Mouse (Mus musculus): ENCODE results near the gene Lrrc1.
A peak's percentile ranks its signal among the peaks of the same experiment; 100 is the strongest.
"Not testable (repeated sequence)": the region's sequence is repeated elsewhere in the genome, so short reads cannot be mapped to it uniquely, and the experiment has no call there.

The Lrrc1 gene

DNA sequence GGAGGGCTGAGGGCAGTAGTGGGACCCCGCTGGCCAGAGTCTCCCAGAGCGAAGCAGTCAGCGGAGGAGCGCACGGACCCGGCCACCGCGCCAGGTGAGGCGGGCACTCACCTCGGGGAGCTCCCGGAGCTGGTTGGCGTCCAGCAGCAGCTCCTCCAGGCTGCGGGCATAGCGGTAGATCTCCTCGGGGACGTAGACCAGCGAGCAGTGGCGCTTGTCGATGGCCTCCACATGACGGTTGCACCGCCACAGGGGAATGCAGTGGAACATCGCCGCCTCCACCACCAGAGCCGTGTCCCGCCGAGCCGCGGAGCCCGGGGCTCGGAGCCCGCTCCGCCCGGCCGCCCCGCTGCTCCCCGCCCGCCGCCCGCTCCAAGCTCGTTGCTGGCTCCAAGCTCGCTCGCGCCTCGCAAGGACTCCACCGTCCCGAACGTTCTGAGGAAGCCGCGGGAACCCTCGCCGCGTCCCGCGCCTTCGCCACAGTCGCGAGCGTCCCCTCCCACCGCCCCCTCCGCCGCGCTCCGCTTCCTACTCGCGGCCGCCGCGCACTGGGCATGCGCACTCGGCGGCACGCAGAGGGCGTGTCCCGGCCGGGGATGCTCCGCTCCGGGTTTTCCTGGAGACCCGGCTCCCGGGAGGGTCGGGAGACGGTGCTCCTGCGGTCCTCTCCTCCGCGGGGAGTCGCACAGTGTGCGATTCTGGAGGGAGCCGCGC is at the start of gene Lrrc1:
Gene Lrrc1, minus strand, starts transcription at position 517 of the 714 bp plus-strand sequence.
- peak; percentile 77 to 88 for DNase-seq (ENCODE audit: low spot score in 2 of 2)

DNA sequence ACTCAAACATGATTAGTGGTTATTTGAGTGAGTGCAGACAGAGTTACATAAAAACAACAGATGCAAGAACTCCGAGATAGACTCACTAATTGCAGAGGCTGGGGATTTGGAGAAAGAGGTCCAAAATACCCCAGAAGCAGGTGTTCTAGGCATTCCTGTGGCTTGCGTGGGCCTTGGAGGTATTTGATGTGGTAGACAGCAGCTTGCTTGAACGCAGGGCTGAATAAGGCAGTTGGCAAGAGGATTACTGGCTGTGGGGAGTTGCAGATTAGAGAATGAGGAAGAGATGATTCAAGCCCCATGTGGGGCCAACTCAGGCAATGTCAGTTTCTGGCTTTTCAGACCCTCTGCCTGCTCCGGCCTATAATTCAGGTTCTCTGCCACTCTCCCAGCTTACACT is 47.8 kb upstream of the Lrrc1 start:
- no peak for DNase-seq (ENCODE audit: low spot score in 2 of 2)

DNA sequence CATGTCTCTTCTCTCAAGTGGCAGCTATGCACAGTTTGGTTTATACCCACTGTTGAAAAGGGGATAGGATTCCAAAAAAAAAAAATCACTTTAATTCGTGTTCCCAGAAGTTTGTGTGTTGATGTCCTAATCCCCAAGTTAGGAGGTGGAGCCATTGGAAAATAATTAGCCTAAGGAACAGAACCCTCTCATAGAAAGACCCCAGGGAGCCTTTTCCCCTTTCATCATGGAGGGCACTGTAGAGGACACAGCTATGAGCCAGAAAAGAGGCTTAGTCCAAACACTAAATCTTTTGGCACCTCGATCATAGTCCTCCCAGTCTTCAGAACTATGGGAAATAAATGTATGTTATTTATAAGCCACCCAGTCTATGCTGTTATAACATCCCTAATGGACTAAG is 44.8 kb upstream of the Lrrc1 start:
- no peak for DNase-seq (ENCODE audit: low spot score in 2 of 2)

DNA sequence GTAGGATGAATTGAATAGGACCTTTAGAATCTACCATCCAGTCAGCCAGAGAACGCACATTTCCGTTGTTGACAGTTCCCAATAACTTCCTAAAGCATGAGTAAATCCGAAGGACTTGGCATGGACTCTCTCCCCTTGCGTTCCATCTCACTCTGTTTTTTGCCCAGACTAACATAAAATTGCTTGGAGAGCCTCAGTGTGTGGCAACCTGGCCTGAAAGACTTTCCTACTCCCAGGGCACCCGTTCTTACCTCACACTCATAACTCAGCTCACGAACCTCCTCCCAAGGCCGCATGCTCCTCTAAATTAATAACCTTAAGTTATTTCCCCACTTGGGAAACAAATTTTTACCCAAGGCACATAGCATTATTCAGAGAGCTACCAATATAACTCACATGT is 42.9 kb upstream of the Lrrc1 start:
- DNase-seq (ENCODE audit: low spot score in 2 of 2), result no peak

DNA sequence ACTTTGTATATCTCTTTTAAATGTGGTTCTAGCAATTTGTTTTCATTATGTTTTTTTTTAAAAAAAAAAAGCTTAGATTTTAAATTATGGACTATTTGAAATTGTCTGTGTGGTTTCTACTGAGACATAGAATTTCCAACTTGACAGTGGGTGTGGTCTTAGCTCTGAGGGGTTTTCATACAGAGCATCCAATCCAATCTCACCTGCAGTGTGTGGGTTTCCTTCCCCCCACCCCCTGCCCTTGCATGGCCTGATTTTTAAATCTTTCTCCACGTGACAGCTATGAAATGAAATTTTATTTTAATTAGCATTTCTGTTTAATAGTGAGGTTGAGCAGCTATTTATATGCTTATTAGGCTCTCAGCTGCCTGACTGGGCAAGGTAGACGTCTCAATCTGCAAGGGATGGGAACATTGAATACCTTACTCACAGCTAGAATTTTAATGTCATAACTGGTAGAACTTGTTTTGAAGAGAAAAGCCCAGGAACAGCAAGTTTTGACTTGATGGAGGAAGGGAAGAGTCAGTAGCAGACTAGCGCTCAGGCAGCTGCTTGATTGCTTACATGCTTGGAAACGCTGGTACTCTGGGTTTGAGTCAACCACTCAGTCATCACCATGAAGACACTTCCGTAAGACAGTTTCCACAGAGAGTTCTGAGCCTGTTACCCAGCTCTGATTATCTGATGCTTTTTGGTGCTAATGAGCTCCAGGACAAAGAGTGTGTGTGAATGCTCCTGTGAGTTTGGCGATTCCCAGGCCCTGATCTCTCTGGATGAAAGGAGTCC is 42.3 kb upstream of the Lrrc1 start:
- no peak for DNase-seq (ENCODE audit: low spot score in 2 of 2)

- DNase-seq (ENCODE audit: low spot score in 2 of 2), result no peak
These were observed 40.1 kb upstream of the Lrrc1 start for GRCm38 (mm10) chr9:77584746-77585145.

DNA sequence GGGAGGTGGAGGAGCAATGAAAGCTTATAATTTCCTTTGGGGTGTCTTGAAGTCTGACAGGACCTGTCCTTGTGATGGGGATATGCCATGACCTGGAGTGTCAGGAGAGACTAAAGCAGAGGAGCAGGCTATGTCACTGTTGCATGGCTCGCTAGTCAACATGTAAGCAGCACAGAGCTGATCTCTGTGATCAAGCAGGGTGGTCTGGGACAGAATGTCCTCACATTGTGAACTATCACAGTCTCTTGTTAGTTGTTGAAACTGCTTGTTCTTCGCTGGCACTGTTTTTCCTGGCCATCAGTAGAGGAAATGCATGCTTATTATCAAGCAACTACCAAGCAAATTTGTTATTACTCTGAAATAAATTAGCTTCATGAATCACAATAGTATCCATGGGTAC is 38.6 kb upstream of the Lrrc1 start:
- no peak for DNase-seq (ENCODE audit: low spot score in 2 of 2)

GRCm38 (mm10) chr9:77579827-77580226 is 35.2 kb upstream of the Lrrc1 start:
- DNase-seq (ENCODE audit: low spot score in 2 of 2), result no peak

- DNase-seq (ENCODE audit: low spot score in 2 of 2), result no peak
These were observed 33.3 kb upstream of the Lrrc1 start for GRCm38 (mm10) chr9:77577931-77578330.

DNA sequence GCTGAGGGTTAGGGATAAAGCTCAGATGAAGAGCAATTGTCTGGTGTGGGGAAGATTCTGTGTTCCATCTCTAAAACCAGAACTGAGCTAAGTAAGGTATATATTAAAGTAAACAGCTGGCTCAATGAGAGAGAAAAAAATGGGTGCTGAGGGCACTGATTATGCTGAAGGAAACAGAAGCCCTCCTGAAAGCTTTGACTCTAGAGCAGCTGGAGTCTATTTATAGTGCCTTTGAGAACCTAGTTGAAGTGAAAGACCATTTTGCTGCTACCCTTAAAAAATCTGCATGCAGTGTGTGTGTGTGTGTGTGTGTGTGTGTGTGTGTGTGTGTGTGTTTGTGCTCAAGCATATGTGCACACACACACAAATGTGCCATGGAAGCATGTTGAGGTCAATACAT is 32.7 kb upstream of the Lrrc1 start:
- DNase-seq (ENCODE audit: low spot score in 2 of 2), result no peak

DNA sequence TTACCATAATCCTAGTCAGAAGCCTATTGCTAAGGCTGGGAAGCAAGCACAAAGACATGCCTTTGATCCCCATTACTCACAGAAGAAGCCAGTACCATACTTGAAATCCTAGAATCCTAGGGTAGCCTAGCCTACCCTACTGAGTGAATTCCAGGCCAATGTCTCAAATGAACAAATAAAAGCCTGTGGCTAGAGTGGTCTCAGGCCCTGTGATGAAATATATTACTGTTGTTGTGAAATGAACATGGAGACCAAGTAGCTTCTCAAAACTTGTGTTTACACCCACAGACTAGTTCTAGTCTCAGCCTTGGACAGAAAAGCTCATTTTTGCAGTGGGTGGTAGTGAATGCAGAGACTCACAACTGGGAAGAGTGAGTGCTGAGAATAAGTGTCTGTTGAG is 31.6 kb upstream of the Lrrc1 start:
- DNase-seq (ENCODE audit: low spot score in 2 of 2), result no peak

DNA sequence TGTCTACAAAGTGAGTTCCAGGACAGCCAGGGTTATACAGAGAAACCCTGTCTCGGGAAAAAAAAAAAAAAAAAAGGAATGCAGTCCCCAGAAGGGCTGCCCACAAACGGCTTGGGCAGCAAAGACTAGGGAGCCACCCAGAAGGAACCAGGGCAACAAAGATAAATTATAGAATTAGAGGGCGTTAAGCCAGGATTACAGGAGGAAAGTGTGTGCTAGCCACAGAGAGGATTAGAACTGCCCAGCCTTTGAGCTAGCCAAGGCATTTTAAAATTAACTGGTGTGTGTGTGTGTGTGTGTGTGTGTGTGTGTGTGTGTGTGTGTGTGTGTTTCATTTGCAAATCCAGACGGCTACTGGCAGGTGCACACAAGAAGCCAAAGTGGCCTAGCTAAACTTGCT is 30.3 kb upstream of the Lrrc1 start:
- not testable (repeated sequence) for DNase-seq (ENCODE audit: low spot score in 2 of 2)

GRCm38 (mm10) chr9:77571851-77572250 is 27.2 kb upstream of the Lrrc1 start:
- DNase-seq (ENCODE audit: low spot score in 2 of 2), result no peak

DNA sequence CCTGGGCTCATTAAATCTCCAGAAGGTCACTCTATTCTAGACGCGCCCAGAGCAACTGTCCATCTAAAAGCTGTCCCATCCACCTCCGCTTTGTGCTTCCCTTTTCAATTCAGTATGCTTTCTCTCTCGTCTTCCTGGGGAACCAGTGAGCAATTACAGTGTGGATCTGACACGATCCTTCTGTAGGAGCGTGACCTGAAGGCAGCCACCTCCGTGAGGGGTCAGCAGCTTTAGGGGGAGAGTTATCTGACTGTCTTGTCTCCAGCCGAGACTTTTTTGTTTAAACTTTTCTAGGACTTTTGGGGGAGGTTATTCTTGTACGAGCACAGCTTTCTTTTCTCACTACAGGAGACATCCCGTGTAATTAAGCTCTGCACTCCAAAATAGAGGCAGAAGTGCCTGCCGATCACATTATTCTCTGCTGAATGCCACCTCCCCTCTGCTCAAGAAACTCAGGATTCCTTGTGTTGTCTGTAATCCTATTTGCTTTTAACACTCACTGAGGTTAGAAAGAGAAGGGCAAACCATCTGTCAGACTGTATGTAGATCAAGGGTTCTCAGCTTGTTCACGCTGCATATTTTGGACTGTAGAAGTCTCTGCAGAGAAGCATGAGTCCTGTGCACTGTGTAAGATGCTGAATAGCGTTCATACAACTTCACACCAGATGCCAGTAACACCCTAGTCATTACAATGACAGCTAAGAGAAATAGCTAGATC is 24.3 kb upstream of the Lrrc1 start:
- DNase-seq (ENCODE audit: low spot score in 2 of 2), result no peak

GRCm38 (mm10) chr9:77561827-77562226 is 17.2 kb upstream of the Lrrc1 start:
- DNase-seq (ENCODE audit: low spot score in 2 of 2), result no peak

DNA sequence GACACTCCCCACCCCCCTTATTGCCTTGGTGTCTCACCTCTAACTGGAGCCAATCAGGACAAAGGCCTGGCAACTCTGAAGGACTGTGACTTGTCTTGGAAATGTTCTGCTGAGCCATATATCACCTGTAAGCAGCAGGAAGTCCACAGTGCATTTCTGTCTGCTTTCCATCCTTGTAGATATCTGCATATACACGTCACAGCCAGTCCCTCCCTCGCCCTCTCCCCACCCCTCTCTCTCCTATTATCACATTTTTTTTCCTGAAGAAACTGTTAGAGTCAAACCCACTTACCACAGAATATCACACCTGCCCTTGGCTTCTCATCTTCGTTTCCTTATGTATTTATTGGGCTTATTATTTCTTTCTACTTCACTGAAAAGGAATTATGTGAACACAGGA is 13.3 kb upstream of the Lrrc1 start:
- no peak for DNase-seq (ENCODE audit: low spot score in 2 of 2)

DNA sequence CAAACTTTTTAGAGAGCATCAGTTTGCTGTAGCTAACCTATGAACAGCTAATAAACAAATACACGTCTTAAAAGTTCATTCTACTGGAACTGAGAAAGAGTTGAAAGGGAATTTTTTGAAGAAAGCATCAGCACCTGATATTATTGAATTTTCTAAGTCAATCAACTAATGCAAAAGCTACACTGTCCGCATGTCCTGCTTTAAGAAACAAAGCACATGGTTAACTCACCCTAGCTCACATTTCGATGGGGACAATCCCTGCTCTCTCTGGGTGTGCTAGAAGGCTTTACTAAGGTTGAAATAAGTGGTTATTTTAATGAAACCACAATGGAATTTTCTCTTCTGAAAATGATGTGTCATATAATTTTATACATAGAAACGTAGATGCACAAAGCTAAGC is 12.5 kb upstream of the Lrrc1 start:
- no peak for DNase-seq (ENCODE audit: low spot score in 2 of 2)

DNA sequence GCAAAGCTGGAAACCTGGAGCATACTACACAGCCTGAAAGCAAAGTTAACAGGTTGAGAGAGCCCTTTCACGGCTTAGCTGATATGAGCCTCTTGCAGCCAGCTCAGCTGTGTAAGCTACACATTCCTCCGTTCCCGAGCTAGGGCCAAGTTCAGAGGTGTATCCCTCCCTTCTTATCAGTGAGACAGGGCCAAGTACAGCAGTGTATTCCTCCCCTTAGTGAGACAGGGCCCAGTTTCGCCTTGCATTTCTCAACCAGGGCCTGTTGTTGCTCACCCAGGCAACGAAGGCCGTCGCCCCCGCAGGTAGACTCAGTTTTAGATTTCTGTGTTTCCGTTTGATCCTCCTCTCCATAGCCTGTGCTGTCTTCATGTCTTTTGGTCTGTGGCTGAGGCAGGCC is 11.8 kb upstream of the Lrrc1 start:
- DNase-seq (ENCODE audit: low spot score in 2 of 2), result no peak

GRCm38 (mm10) chr9:77553465-77553864 is 8.8 kb upstream of the Lrrc1 start:
- no peak for DNase-seq (ENCODE audit: low spot score in 2 of 2)

DNA sequence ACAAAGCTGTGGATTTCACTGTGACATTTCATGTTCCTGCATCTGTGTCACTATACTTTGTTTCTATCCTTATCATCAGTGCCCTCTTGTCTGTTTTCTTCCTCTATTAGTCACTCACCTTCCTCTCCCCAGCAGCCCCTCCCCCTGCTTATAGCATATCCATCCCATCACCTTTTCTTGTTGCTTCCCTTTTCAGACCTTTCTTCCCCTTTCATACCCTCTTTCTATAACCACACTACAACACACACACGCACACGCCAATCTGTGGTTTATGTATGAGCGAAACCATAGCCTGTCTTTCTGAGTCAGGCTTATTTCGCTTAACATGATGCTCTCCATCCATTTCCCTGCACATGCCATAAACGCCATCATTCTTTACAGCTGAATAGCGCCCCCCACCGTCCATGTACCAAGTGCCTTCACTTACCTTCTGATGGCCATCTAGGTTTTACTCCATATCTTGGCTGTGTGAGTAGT is 6.4 kb upstream of the Lrrc1 start:
- no peak for DNase-seq (ENCODE audit: low spot score in 2 of 2)

- no peak for DNase-seq (ENCODE audit: low spot score in 2 of 2)
These were observed 1.3 kb upstream of the Lrrc1 start for GRCm38 (mm10) chr9:77546010-77546409.

GRCm38 (mm10) chr9:77545068-77545421 is 375 bp upstream of the Lrrc1 start:
- DNase-seq (ENCODE audit: low spot score in 2 of 2), result no peak

All from cerebellum, postnatal 4 days (tissue).